Mouse (Mus musculus): ENCODE measurements around the gene Tmem236. TPM values are rescaled to one million over a fixed set of nuclear protein-coding genes. Genes with fewer than 3 reads are reported as not detected.

Tmem236 gene
- total and polyA plus RNA-seq, 2 experiments from 2014 or later = 0.04 to 1.2 TPM

GRCm38 (mm10) chr2:14136906-14137305 lies 37.4 kb upstream of the Tmem236 start:
- no peak for DNase-seq (ENCODE audit: low spot score)
- Histone ChIP-seq H3K9ac (replicated peaks; ENCODE audit: low read depth, low read length) (no peak overlapping the region), H3K4me1 (ENCODE audit: control insufficient read depth, insufficient read depth) (no peaks in the 10 kb centered on the region), H3K4me3 (ENCODE audit: low read depth, low read length) (no peak overlapping the region), H3K36me3 (replicated peaks; ENCODE audit: control insufficient read depth, insufficient read depth, low read length) (peaks cover 36% of the 10 kb centered on the region), H3K4me2 (ENCODE audit: low read depth, low read length) (no peak overlapping the region), H3K9me3 (replicated peaks; ENCODE audit: control insufficient read depth, low read length) (no peaks in the 10 kb centered on the region), H3K27me3 (ENCODE audit: control insufficient read depth, insufficient read depth, low read length) (no peaks in the 10 kb centered on the region), H3K27ac (ENCODE audit: low read depth) (no peak overlapping the region)
- TF ChIP-seq CTCF (IDR thresholded peaks at IDR 0.05; ENCODE audit: low read depth) (no peak), EP300 (IDR thresholded peaks at IDR 0.05; ENCODE audit: low read depth) (no peak)
- no peak for ATAC-seq (ENCODE audit: insufficient read depth, low read depth)
- WGBS = 75% methylated on average over 3 of the region's 3 CpGs

GRCm38 (mm10) chr2:14139590-14139989 lies 34.7 kb upstream of the Tmem236 start:
- no peaks in the 10 kb centered on the region for H3K27me3 ChIP-seq (ENCODE audit: control insufficient read depth, insufficient read depth, low read length)
- peaks cover 50% of the 10 kb centered on the region for H3K36me3 ChIP-seq (replicated peaks; ENCODE audit: control insufficient read depth, insufficient read depth, low read length)
- no peak for ATAC-seq (ENCODE audit: insufficient read depth, low read depth)
- 66% methylated on average over 6 of the region's 6 CpGs for WGBS
- no peak for DNase-seq (ENCODE audit: low spot score)
- H3K4me3 ChIP-seq (ENCODE audit: low read depth, low read length) = no peak overlapping the region
- no peak overlapping the region for H3K27ac ChIP-seq (ENCODE audit: low read depth)
- TF ChIP-seq EP300 (IDR thresholded peaks at IDR 0.05; ENCODE audit: low read depth) = no peak
- TF ChIP-seq CTCF (IDR thresholded peaks at IDR 0.05; ENCODE audit: low read depth) = no peak
- H3K9me3 ChIP-seq (replicated peaks; ENCODE audit: control insufficient read depth, low read length) = no peaks in the 10 kb centered on the region
- H3K9ac ChIP-seq (replicated peaks; ENCODE audit: low read depth, low read length) = no peak overlapping the region
- H3K4me2 ChIP-seq (ENCODE audit: low read depth, low read length) = no peak overlapping the region
- H3K4me1 ChIP-seq (ENCODE audit: control insufficient read depth, insufficient read depth) = 0 out of 2 replicates have a peak, but pooled peaks cover under 1% of the 10 kb centered on the region

GRCm38 (mm10) chr2:14140044-14140443 lies 34.3 kb upstream of the Tmem236 start:
- DNase-seq (ENCODE audit: low spot score) (no peak), ATAC-seq (ENCODE audit: insufficient read depth, low read depth) (no peak)
- TF ChIP-seq CTCF (IDR thresholded peaks at IDR 0.05; ENCODE audit: low read depth) = no peak
- TF ChIP-seq EP300 (IDR thresholded peaks at IDR 0.05; ENCODE audit: low read depth) = no peak
- Histone ChIP-seq H3K4me3 (ENCODE audit: low read depth, low read length) (no peak overlapping the region), H3K27ac (ENCODE audit: low read depth) (no peak overlapping the region), H3K27me3 (ENCODE audit: control insufficient read depth, insufficient read depth, low read length) (no peaks in the 10 kb centered on the region), H3K4me2 (ENCODE audit: low read depth, low read length) (no peak overlapping the region), H3K9ac (replicated peaks; ENCODE audit: low read depth, low read length) (no peak overlapping the region), H3K4me1 (ENCODE audit: control insufficient read depth, insufficient read depth) (peaks cover 5% of the 10 kb centered on the region; the same call in 1 of the 2 replicates), H3K9me3 (replicated peaks; ENCODE audit: control insufficient read depth, low read length) (no peaks in the 10 kb centered on the region), H3K36me3 (replicated peaks; ENCODE audit: control insufficient read depth, insufficient read depth, low read length) (peaks cover 53% of the 10 kb centered on the region)
- 73% methylated on average over 2 of the region's 2 CpGs for WGBS

- no peak overlapping the region for H3K4me3 ChIP-seq (ENCODE audit: low read depth, low read length)
- no peaks in the 10 kb centered on the region for H3K9me3 ChIP-seq (replicated peaks; ENCODE audit: control insufficient read depth, low read length)
- peak overlapping the region; percentile 4 for H3K27ac ChIP-seq (ENCODE audit: low read depth)
- WGBS = 28% methylated on average over 3 of the region's 3 CpGs
- H3K4me2 ChIP-seq (ENCODE audit: low read depth, low read length) = no peak overlapping the region
- H3K9ac ChIP-seq (replicated peaks; ENCODE audit: low read depth, low read length) = no peak overlapping the region
- no peak; the same call in 1 of the 2 replicates for ATAC-seq (ENCODE audit: insufficient read depth, low read depth)
- no peak for TF ChIP-seq EP300 (IDR thresholded peaks at IDR 0.05; ENCODE audit: low read depth)
- no peak for TF ChIP-seq CTCF (IDR thresholded peaks at IDR 0.05; ENCODE audit: low read depth)
- H3K36me3 ChIP-seq (replicated peaks; ENCODE audit: control insufficient read depth, insufficient read depth, low read length) = peaks cover 39% of the 10 kb centered on the region
- H3K27me3 ChIP-seq (ENCODE audit: control insufficient read depth, insufficient read depth, low read length) = no peaks in the 10 kb centered on the region
- DNase-seq (ENCODE audit: low spot score) = no peak
- peaks cover 9% of the 10 kb centered on the region; the same call in 1 of the 2 replicates for H3K4me1 ChIP-seq (ENCODE audit: control insufficient read depth, insufficient read depth)
Observed at GRCm38 (mm10) chr2:14145311-14145710, 29.0 kb upstream of the Tmem236 start.

GRCm38 (mm10) chr2:14146913-14147312 lies 27.4 kb upstream of the Tmem236 start:
- no peak for DNase-seq (ENCODE audit: low spot score)
- Histone ChIP-seq H3K4me2 (ENCODE audit: low read depth, low read length) (no peak overlapping the region), H3K27ac (ENCODE audit: low read depth) (no peak overlapping the region), H3K9ac (replicated peaks; ENCODE audit: low read depth, low read length) (no peak overlapping the region), H3K27me3 (ENCODE audit: control insufficient read depth, insufficient read depth, low read length) (no peaks in the 10 kb centered on the region), H3K36me3 (replicated peaks; ENCODE audit: control insufficient read depth, insufficient read depth, low read length) (peaks cover 34% of the 10 kb centered on the region), H3K4me1 (ENCODE audit: control insufficient read depth, insufficient read depth) (peaks cover 9% of the 10 kb centered on the region; the same call in 1 of the 2 replicates), H3K4me3 (ENCODE audit: low read depth, low read length) (no peak overlapping the region), H3K9me3 (replicated peaks; ENCODE audit: control insufficient read depth, low read length) (no peaks in the 10 kb centered on the region)
- WGBS = 87% methylated on average over 2 of the region's 2 CpGs
- peak; percentile 52 for TF ChIP-seq CTCF (IDR thresholded peaks at IDR 0.05; ENCODE audit: low read depth)
- TF ChIP-seq EP300 (IDR thresholded peaks at IDR 0.05; ENCODE audit: low read depth) = no peak
- ATAC-seq (ENCODE audit: insufficient read depth, low read depth) = no peak

GRCm38 (mm10) chr2:14150829-14151228 lies 23.5 kb upstream of the Tmem236 start:
- DNase-seq (ENCODE audit: low spot score) = no peak
- Histone ChIP-seq H3K4me1 (ENCODE audit: control insufficient read depth, insufficient read depth) (no peaks in the 10 kb centered on the region), H3K4me2 (ENCODE audit: low read depth, low read length) (no peak overlapping the region), H3K4me3 (ENCODE audit: low read depth, low read length) (no peak overlapping the region), H3K36me3 (replicated peaks; ENCODE audit: control insufficient read depth, insufficient read depth, low read length) (0 out of 2 replicates have a peak, but pooled peaks cover 8% of the 10 kb centered on the region), H3K9me3 (replicated peaks; ENCODE audit: control insufficient read depth, low read length) (no peaks in the 10 kb centered on the region), H3K27ac (ENCODE audit: low read depth) (no peak overlapping the region), H3K27me3 (ENCODE audit: control insufficient read depth, insufficient read depth, low read length) (no peaks in the 10 kb centered on the region), H3K9ac (replicated peaks; ENCODE audit: low read depth, low read length) (no peak overlapping the region)
- TF ChIP-seq EP300 (IDR thresholded peaks at IDR 0.05; ENCODE audit: low read depth) (no peak), CTCF (IDR thresholded peaks at IDR 0.05; ENCODE audit: low read depth) (peak; percentile 25)
- WGBS = 92% methylated on average over 2 of the region's 2 CpGs
- no peak for ATAC-seq (ENCODE audit: insufficient read depth, low read depth)
